Mouse (Mus musculus) erythroblast, adult 5-6 weeks (primary cell): ENCODE data around the gene Rasgef1a. TPM values are rescaled to one million over a fixed set of nuclear protein-coding genes. Genes with fewer than 3 reads are reported as not detected.

Experiments
- ATAC-seq: replicated peaks from 2 replicates; pipeline ENCODE4 v1.8.0; 2016; ENCODE audit warnings: moderate number of reproducible peaks, mild to moderate bottlenecking, moderate TSS enrichment, inconsistent platforms; ENCODE audit not compliant: poor library complexity, low FRiP score, severe bottlenecking
- total RNA-seq, 2 experiments: library from RNA; stranded (forward) in 1 of 2; stranded (reverse) in 1 of 2; fragments of 150-400 nt in 1 of 2; fragments of 200-764, 138-1000 nt in 1 of 2; gene quantifications; 2 replicates each; pipeline versions ENCODE4 v1.2.3 to v1.2.4; 2015 to 2017; ENCODE audit warnings: low replicate concordance in 2 of 2

Rasgef1a gene
- total RNA-seq, 2 experiments from 2014 or later = 0.09 TPM; not detected in 1

DNA sequence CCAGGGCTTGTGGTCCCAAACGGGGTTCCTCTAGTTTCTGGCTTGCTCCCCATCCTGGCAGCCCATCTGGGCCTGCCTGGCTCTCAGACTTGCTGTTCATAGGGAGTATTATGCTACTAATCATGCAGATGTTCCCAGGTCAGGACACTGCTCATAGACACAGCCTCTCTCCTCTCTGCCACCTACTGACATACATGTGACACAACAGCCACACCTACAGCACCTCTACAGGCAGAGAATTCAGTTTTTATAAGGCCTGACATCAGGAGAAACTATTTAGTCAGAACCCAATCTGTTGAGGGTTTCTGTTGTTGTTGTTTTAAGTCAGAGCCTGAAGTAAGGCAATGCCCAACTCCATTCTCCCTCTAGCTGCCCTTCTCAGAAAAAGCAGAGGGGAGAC, 100.6 kb downstream of the Rasgef1a start:
- no peak for ATAC-seq

DNA sequence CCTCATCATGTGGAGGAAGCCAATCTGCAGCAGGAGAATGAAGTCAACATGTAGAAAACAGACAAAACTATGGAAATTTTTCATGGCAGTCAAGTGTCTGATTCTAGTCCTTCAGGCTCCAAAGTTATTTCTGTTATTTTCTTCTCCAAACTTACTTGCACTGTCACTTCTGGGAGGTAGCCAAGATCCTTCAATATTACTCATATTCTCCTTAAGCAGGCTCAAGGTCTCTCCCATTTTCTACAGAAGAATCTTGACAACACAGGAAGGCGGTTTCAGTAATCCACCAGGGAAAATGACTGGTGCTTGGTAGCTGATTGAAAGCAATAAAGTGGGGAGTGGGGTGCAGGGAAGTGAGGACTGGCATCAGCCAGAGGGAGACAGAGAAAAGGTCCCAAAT, 111.5 kb downstream of the Rasgef1a start:
- ATAC-seq = no peak

DNA sequence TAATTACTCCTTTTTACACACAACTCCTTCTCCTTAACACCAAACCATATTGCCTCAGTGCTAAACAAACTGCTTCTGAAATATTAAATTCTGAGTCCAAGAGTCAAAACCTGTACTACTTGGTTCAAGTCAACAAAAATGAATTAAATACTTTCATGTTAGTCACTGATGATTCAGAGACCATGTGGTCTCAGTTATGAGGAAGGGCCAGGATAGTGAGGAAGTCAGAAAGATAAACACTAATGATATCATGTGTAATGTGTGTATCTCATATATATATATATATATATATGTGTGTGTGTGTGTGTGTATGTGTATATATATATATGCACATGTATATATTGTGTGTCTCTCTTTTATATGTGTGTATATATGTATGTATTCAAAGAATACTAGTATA, 115.3 kb downstream of the Rasgef1a start:
- no peak for ATAC-seq

DNA sequence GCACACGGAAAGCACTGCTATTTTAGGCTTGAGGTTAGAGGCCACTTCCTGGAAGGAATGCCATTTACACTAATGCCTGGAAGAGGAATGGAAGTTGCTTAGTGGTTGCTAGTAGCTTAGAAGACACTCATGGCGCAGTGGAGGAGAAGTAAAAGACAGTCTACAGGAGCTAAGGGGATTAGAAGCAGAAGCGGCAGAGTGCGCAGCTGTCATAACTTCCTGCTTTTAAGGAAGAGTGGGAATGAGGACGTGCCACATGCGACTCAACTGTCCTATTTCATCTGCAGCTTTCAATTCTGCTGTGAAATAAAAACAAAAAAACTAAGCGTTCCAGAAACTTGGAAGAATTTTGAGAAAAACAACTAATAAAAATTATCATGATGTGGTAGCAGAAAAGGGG, 116.0 kb downstream of the Rasgef1a start:
- no peak for ATAC-seq

DNA sequence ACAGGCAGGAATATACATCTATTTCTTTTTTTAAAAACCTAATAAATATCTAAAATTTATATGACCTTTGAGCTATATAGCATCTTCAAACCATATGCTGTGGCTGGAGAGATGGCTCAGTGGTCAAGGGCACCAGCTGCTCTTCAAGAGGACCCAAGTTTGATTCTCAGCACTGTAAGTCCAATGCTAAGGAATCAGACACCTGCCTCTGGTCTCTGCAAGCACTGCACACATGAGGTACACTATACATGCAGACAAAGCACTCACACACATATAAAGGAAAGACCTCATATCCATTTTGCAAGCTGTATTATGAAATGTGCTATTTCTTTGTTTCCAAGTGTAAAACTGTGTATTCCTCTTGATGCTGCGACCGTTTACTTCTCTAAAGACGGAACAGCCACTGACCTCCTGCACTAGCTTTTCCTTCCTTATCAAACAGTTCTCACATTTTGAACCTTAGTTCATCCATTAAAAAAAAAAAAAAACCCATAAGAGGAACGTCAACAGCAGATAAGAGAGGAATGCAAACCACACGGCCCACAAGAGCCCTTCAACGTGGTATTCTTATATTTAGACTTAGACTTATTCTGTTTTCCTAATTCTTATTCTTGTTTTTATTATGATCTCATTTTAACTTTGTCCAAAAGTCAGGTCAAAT, 116.7 kb downstream of the Rasgef1a start:
- peak; percentile 74 for ATAC-seq

DNA sequence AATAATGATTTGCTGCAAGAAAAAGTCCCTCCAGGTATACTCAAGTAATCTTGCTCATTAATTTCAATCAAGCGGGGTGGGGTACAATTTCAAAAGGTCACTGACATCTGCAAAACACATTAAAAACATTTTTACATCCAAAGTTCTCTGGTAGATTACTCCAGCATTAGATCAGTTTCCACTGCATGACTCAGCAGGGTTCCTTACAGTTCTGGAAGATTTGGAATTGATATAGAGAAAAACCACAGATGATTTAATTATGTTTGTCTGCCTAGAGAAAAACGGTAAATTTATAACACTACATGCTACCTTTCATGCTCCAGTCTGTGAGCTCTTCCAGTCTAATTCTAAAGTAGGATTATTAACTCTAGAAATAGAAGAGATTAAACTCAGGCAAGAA, 118.8 kb downstream of the Rasgef1a start:
- ATAC-seq = no peak

DNA sequence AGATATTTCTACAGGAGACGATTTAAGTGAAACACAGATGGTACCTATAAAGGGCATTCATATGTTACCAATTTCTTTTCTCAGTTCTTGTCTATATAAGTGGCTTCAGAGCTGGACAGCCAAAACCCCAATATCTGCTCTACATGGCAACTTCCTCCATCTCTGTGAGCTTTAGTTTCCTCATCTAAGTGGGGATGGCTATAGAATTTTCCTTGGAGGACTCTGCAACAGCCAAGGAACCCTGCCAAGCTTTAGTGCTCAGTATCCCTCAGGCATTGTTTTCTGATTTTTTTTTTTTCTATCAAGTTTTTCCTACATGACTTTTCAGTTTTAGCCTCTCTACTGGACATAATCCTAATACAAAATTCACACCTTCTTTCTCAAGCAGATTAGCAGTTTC, 123.2 kb downstream of the Rasgef1a start:
- ATAC-seq = no peak

DNA sequence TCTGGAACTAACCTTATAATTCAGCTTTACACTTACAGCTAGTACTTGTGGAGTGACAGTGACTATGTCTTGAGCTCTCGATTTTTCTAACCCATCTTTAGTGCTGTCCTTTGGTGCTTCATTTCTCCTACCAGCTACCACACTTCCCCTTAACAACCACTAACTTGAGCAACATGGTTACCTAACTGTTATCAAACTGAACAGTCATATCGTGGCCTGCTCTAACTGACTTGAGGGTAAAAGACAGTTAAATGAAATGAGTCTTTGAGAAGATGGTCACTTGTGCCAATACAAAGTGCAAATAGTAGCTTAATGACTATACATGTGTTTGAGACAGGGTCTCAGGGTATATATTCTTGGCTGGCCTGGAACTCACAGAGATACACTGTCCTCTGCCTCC, 125.9 kb downstream of the Rasgef1a start:
- ATAC-seq = no peak

DNA sequence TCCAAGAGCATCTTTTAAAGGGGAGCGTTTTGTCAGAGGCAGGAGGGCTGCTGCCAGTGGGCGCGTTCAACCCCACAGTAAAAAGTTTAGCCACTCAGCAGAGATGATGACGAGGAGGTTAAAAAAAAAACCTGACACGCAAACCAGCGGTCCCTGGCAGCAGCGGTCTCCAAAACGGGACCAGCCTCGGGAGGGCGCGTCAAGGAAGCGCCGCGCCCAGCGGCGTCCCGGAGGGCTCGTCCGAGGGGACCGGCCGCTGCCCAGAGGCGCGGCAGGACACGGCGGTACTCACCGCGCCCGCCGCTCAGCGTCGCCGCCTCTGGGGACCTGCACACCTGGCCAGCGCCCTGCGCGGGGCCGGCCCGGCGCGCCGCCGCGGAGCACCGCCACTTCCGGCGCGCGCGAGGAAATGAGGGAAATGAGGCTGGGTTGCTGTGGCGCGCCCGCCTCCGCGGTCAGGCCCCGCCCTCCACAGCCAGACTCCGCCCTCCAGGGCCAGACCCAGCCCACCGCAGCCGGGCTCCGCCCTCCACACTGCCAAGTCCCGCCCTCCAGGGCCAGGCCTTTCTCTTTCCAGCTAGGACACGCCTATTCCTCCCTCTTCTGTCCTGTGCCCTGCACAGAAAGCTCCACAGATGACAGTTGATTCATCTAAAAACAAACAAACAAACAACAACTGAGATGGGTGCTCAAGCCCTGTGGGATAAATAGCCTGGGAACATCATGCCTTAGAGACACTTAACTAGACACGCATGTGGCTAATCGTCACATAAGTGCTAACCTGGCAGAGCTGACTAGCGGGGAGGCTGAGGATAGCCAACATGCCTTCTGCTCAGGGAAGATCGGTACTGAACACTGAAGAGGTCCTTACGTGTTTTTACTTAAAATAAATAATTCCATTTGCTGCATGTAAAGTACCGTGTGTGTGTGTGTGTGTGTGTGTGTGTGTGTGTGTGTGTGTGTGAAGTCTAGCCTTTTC, 127.8 kb downstream of the Rasgef1a start, which contains the start of gene Csgalnact2:
Gene Csgalnact2 (minus strand): TSS at position 410 of the 979 bp plus-strand sequence.
- peak; percentile 96 for ATAC-seq

DNA sequence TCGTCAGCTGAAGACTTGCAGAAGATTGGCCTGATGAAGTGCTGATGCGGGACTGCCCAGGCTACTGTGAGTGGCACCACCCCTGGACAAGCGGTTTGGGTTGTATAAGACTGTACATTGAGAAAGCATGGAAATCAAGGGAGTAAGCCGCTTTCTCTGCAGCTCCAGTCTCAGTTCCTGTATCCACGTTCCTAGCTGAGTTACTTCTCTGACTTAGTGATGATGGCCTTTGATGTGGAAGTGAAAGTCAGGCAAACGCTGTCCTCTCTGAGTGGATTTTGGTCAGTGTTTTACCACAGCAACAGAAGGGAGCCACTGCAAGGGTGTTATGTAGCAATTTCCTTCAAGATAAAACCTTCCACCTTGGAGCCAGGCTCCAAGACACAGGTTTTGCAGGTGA, 129.7 kb downstream of the Rasgef1a start:
- ATAC-seq = no peak

Other genes with a start within 250 kb of the Rasgef1a start
- gene Zfp637, start 170.3 kb upstream of the Rasgef1a start, total RNA-seq (2015; ENCODE audit: low replicate concordance) = 2.7 and 6.7 TPM in 2 replicates
- 4.6 and 16.9 TPM in 2 replicates for gene Zfp637, start 170.3 kb upstream of the Rasgef1a start, total RNA-seq (2017; ENCODE audit: low replicate concordance)
- gene Zfp239, start 149.3 kb upstream of the Rasgef1a start, total RNA-seq (2015; ENCODE audit: low replicate concordance) = not detected in 2 replicates
- 0.77 and 0.98 TPM in 2 replicates for gene Zfp239, start 149.3 kb upstream of the Rasgef1a start, total RNA-seq (2017; ENCODE audit: low replicate concordance)
- 169 and 187 TPM in 2 replicates for gene Hnrnpf, start 111.1 kb upstream of the Rasgef1a start, total RNA-seq (2015; ENCODE audit: low replicate concordance)
- 279 and 303 TPM in 2 replicates for gene Hnrnpf, start 111.1 kb upstream of the Rasgef1a start, total RNA-seq (2017; ENCODE audit: low replicate concordance)
- gene Fxyd4, start 73.7 kb upstream of the Rasgef1a start, total RNA-seq (2015; ENCODE audit: low replicate concordance) = not detected in 2 replicates
- gene Fxyd4, start 73.7 kb upstream of the Rasgef1a start, total RNA-seq (2017; ENCODE audit: low replicate concordance) = not detected in 2 replicates
- gene Csgalnact2, start 127.7 kb downstream of the Rasgef1a start, total RNA-seq (2015; ENCODE audit: low replicate concordance) = 37.6 and 63.2 TPM in 2 replicates
- 42.8 and 43.2 TPM in 2 replicates for gene Csgalnact2, start 127.7 kb downstream of the Rasgef1a start, total RNA-seq (2017; ENCODE audit: low replicate concordance)
- not detected in 2 replicates for gene Ret, start 186.3 kb downstream of the Rasgef1a start, total RNA-seq (2015; ENCODE audit: low replicate concordance)
- gene Ret, start 186.3 kb downstream of the Rasgef1a start, total RNA-seq (2017; ENCODE audit: low replicate concordance) = not detected in 2 replicates